Mouse (Mus musculus): ENCODE measurements around the gene Sh3bp5l. TPM values are rescaled to one million over a fixed set of nuclear protein-coding genes. Genes with fewer than 3 reads are reported as not detected.

Sh3bp5l gene
- polyA plus RNA-seq, 1 experiment from 2014 or later, result 30.4 TPM

DNA sequence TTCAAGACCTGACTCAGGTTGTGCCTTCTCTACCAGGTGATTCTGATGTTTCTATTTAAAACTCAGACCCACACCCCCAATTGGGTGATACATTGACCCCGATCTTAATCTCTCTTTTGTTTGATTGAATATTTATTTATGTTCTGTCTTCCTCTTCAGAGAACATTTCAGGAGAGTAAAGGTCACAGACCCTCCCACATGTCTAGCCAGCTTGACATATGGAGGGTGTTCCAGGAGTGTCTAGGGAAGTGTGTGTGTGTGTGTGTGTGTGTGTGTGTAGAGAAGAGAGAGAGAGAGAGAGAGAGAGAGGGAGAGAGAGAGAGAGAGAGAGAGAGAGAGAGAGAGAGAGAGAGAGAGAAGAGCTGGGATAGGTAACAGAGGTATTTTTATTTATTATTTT is 47.2 kb downstream of the Sh3bp5l start:
- DNase-seq (ENCODE audit: low spot score), result no peak

- DNase-seq (ENCODE audit: low spot score), result no peak
Measured at GRCm38 (mm10) chr11:58378763-58379278, 48.3 kb downstream of the Sh3bp5l start, which contains the start of gene Lypd8. TSS of gene Lypd8 (plus strand) at chr11:58379043.

DNA sequence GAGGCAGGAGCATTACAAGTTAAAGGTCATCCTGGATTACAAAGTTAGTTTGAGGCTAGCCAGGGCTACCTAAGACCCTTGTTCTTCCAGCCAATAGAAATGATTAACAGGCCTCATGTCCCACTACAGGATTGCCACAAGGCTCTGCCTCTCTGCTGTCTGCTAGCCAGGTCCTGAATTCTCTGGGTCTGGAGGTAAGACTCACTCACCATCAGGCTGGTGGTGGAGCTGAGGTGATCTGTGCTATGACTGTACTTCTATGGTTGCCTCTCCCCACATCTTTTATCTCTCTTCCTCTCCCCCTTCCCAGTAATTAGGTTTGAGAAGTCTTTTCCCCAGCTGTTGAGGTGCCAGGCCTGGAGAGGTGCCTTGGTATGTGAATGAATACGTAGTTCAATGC is 49.0 kb downstream of the Sh3bp5l start:
- DNase-seq (ENCODE audit: low spot score), result no peak

GRCm38 (mm10) chr11:58382471-58382870 is 51.9 kb downstream of the Sh3bp5l start:
- no peak for DNase-seq (ENCODE audit: low spot score)

Other genes with a start within 250 kb of the Sh3bp5l start
- gene Gm12248, start 237.6 kb upstream of the Sh3bp5l start, polyA plus RNA-seq (2015; fragmentation: Nextera tagmentation; extraction: Ambion mirVana), result 0.12 and 0.38 TPM in 2 replicates
- gene Cnot8, start 226.6 kb upstream of the Sh3bp5l start, polyA plus RNA-seq (2015; fragmentation: Nextera tagmentation; extraction: Ambion mirVana), result 155 TPM in 2 replicates
- 23.0 and 25.7 TPM in 2 replicates for gene Gemin5, start 162.2 kb upstream of the Sh3bp5l start, polyA plus RNA-seq (2015; fragmentation: Nextera tagmentation; extraction: Ambion mirVana)
- gene Mrpl22, start 159.1 kb upstream of the Sh3bp5l start, polyA plus RNA-seq (2015; fragmentation: Nextera tagmentation; extraction: Ambion mirVana), result 137 and 139 TPM in 2 replicates
- 65.3 and 67.3 TPM in 2 replicates for gene Igtp, start 131.2 kb upstream of the Sh3bp5l start, polyA plus RNA-seq (2015; fragmentation: Nextera tagmentation; extraction: Ambion mirVana)
- gene Irgm2, start 131.1 kb upstream of the Sh3bp5l start, polyA plus RNA-seq (2015; fragmentation: Nextera tagmentation; extraction: Ambion mirVana), result 12.1 and 12.5 TPM in 2 replicates
- 0.08 and 0.09 TPM in 2 replicates for gene 4930438A08Rik, start 55.9 kb upstream of the Sh3bp5l start, polyA plus RNA-seq (2015; fragmentation: Nextera tagmentation; extraction: Ambion mirVana)
- gene Zfp692, start 23.7 kb upstream of the Sh3bp5l start, polyA plus RNA-seq (2015; fragmentation: Nextera tagmentation; extraction: Ambion mirVana), result 12.8 and 14.1 TPM in 2 replicates
- 59.2 and 72.2 TPM in 2 replicates for gene Zfp672, start 385 bp upstream of the Sh3bp5l start, polyA plus RNA-seq (2015; fragmentation: Nextera tagmentation; extraction: Ambion mirVana)
- gene Lypd8, start 48.3 kb downstream of the Sh3bp5l start, polyA plus RNA-seq (2015; fragmentation: Nextera tagmentation; extraction: Ambion mirVana), result 1.6 and 2.1 TPM in 2 replicates
- gene 1810065E05Rik, start 90.4 kb downstream of the Sh3bp5l start, polyA plus RNA-seq (2015; fragmentation: Nextera tagmentation; extraction: Ambion mirVana), result 0.40 and 0.64 TPM in 2 replicates
- 0.12 and 0.23 TPM in 2 replicates for gene Gm12253, start 101.8 kb downstream of the Sh3bp5l start, polyA plus RNA-seq (2015; fragmentation: Nextera tagmentation; extraction: Ambion mirVana)
- gene Lypd9, start 122.2 kb downstream of the Sh3bp5l start, polyA plus RNA-seq (2015; fragmentation: Nextera tagmentation; extraction: Ambion mirVana), result not detected in 2 replicates
- gene Olfr30, start 131.5 kb downstream of the Sh3bp5l start, polyA plus RNA-seq (2015; fragmentation: Nextera tagmentation; extraction: Ambion mirVana), result not detected in 2 replicates
- gene Olfr332, start 161.8 kb downstream of the Sh3bp5l start, polyA plus RNA-seq (2015; fragmentation: Nextera tagmentation; extraction: Ambion mirVana), result not detected in 2 replicates
- not detected in 2 replicates for gene Olfr331, start 171.8 kb downstream of the Sh3bp5l start, polyA plus RNA-seq (2015; fragmentation: Nextera tagmentation; extraction: Ambion mirVana)
- 0.13 TPM in 1 of 2 replicates, not detected in the other for gene Olfr330, start 204.1 kb downstream of the Sh3bp5l start, polyA plus RNA-seq (2015; fragmentation: Nextera tagmentation; extraction: Ambion mirVana)
- 0.09 TPM in 1 of 2 replicates, not detected in the other for gene Olfr329-ps, start 215.7 kb downstream of the Sh3bp5l start, polyA plus RNA-seq (2015; fragmentation: Nextera tagmentation; extraction: Ambion mirVana)
- gene Olfr328, start 224.9 kb downstream of the Sh3bp5l start, polyA plus RNA-seq (2015; fragmentation: Nextera tagmentation; extraction: Ambion mirVana), result 0.06 TPM in 1 of 2 replicates, not detected in the other
- gene Olfr224, start 239.8 kb downstream of the Sh3bp5l start, polyA plus RNA-seq (2015; fragmentation: Nextera tagmentation; extraction: Ambion mirVana), result not detected in 2 replicates
- not detected in 2 replicates for gene Olfr325, start 247.0 kb downstream of the Sh3bp5l start, polyA plus RNA-seq (2015; fragmentation: Nextera tagmentation; extraction: Ambion mirVana)